Mouse (Mus musculus) frontal cortex, postnatal 25 days (tissue): Measurements from ENCODE around the gene Dennd5b.

ENCODE experiments used
- DNase-seq, 2 experiments: peaks; one replicate each; pipeline ENCODE4 v3.0.0; 2022; ENCODE audit warnings: low spot score in 2 of 2

Dennd5b gene

GRCm38 (mm10) chr6:149100174-149101075 lies 1.1 kb downstream of the Dennd5b start:
- DNase-seq = peak; percentile 41 to 57

- DNase-seq = no peak
Observed at GRCm38 (mm10) chr6:149098993-149099392, 2.5 kb downstream of the Dennd5b start.

GRCm38 (mm10) chr6:149097276-149097675 lies 4.2 kb downstream of the Dennd5b start:
- DNase-seq = no peak

GRCm38 (mm10) chr6:149096233-149096632 lies 5.2 kb downstream of the Dennd5b start:
- DNase-seq = no peak

- DNase-seq = no peak
Observed at GRCm38 (mm10) chr6:149095389-149095788, 6.1 kb downstream of the Dennd5b start.

- no peak for DNase-seq
Observed at GRCm38 (mm10) chr6:149094555-149094954, 6.9 kb downstream of the Dennd5b start.

- DNase-seq = no peak
Observed at GRCm38 (mm10) chr6:149093465-149093864, 8.0 kb downstream of the Dennd5b start.

- DNase-seq = no peak
Observed at GRCm38 (mm10) chr6:149092406-149092805, 9.1 kb downstream of the Dennd5b start.

- DNase-seq = no peak
Observed at GRCm38 (mm10) chr6:149077136-149077808, 24.2 kb downstream of the Dennd5b start.

GRCm38 (mm10) chr6:149073854-149074253 lies 27.6 kb downstream of the Dennd5b start:
- DNase-seq = no peak

- no peak for DNase-seq
Observed at GRCm38 (mm10) chr6:149072873-149073272, 28.6 kb downstream of the Dennd5b start.

- no peak for DNase-seq
Observed at GRCm38 (mm10) chr6:149070592-149071124, 30.8 kb downstream of the Dennd5b start.

- no peak for DNase-seq
Observed at GRCm38 (mm10) chr6:149063382-149063781, 38.1 kb downstream of the Dennd5b start.

- DNase-seq = peak in 1 of 2 experiments; percentile 15
Observed at GRCm38 (mm10) chr6:149060670-149061387, 40.7 kb downstream of the Dennd5b start.

GRCm38 (mm10) chr6:149057947-149058391 lies 43.5 kb downstream of the Dennd5b start:
- no peak for DNase-seq

- no peak for DNase-seq
Observed at GRCm38 (mm10) chr6:149054780-149055179, 46.7 kb downstream of the Dennd5b start.

- no peak for DNase-seq
Observed at GRCm38 (mm10) chr6:149050978-149051723, 50.3 kb downstream of the Dennd5b start.

- no peak for DNase-seq
Observed at GRCm38 (mm10) chr6:149040099-149040498, 61.4 kb downstream of the Dennd5b start.

GRCm38 (mm10) chr6:149032198-149032597 lies 69.3 kb downstream of the Dennd5b start:
- no peak for DNase-seq

- no peak for DNase-seq
Observed at GRCm38 (mm10) chr6:149031377-149031776, 70.1 kb downstream of the Dennd5b start.

GRCm38 (mm10) chr6:149018431-149018830 lies 83.0 kb downstream of the Dennd5b start:
- no peak for DNase-seq
